Mouse (Mus musculus) c-Kit-positive CD71-positive TER-119-negative erythroid progenitor cells, embryonic 14.5 days (primary cell): ENCODE data around the gene Ecel1.
A peak's percentile ranks its signal among the peaks of the same experiment; 100 is the strongest.

ENCODE experiments used
- DNase-seq: peaks from one replicate; pipeline ENCODE4 v3.0.0-alpha.2; 2013; ENCODE audit warnings: low read depth

The Ecel1 gene

GRCm38 (mm10) chr1:87156199-87156587 lies at the start of gene Ecel1:
TSS of gene Ecel1 (minus strand) at chr1:87156521.
- DNase-seq: no peak

- no peak for DNase-seq
Observed at GRCm38 (mm10) chr1:87205502-87205901, 49.2 kb upstream of the Ecel1 start.

GRCm38 (mm10) chr1:87205038-87205437 lies 48.7 kb upstream of the Ecel1 start:
- no peak for DNase-seq

- no peak for DNase-seq
Observed at GRCm38 (mm10) chr1:87204465-87204864, 48.1 kb upstream of the Ecel1 start, which contains the start of gene Chrng. TSS of gene Chrng (plus strand) at chr1:87204657.

- no peak for DNase-seq
Observed at GRCm38 (mm10) chr1:87203779-87204178, 47.5 kb upstream of the Ecel1 start.

GRCm38 (mm10) chr1:87201848-87202247 lies 45.5 kb upstream of the Ecel1 start:
- DNase-seq: no peak

GRCm38 (mm10) chr1:87200811-87201210 lies 44.5 kb upstream of the Ecel1 start:
- DNase-seq: no peak

- DNase-seq: no peak
Observed at GRCm38 (mm10) chr1:87198119-87199065, 42.1 kb upstream of the Ecel1 start.

- no peak for DNase-seq
Observed at GRCm38 (mm10) chr1:87197296-87197695, 41.0 kb upstream of the Ecel1 start.

GRCm38 (mm10) chr1:87190429-87190828 lies 34.1 kb upstream of the Ecel1 start, which contains the start of gene Chrnd:
TSS of gene Chrnd (plus strand) at chr1:87190607.
- no peak for DNase-seq

- peak; percentile 36 for DNase-seq
Observed at GRCm38 (mm10) chr1:87187037-87187355, 30.7 kb upstream of the Ecel1 start.

- DNase-seq: no peak
Observed at GRCm38 (mm10) chr1:87186261-87187036, 30.1 kb upstream of the Ecel1 start.

GRCm38 (mm10) chr1:87185526-87185925 lies 29.2 kb upstream of the Ecel1 start:
- DNase-seq: no peak

- DNase-seq: peak; percentile 54
Observed at GRCm38 (mm10) chr1:87184751-87185139, 28.4 kb upstream of the Ecel1 start.

GRCm38 (mm10) chr1:87183998-87184750 lies 27.9 kb upstream of the Ecel1 start:
- DNase-seq: no peak

GRCm38 (mm10) chr1:87183013-87183412 lies 26.7 kb upstream of the Ecel1 start, which contains the start of gene Prss56:
TSS of gene Prss56 (plus strand) at chr1:87183313.
- no peak for DNase-seq

- no peak for DNase-seq
Observed at GRCm38 (mm10) chr1:87180896-87181295, 24.6 kb upstream of the Ecel1 start.

GRCm38 (mm10) chr1:87175852-87176292 lies 19.6 kb upstream of the Ecel1 start:
- DNase-seq: no peak

- DNase-seq: peak; percentile 35
Observed at GRCm38 (mm10) chr1:87174006-87174955, 18.0 kb upstream of the Ecel1 start.

GRCm38 (mm10) chr1:87172316-87172715 lies 16.0 kb upstream of the Ecel1 start:
- no peak for DNase-seq

GRCm38 (mm10) chr1:87171312-87171711 lies 15.0 kb upstream of the Ecel1 start:
- no peak for DNase-seq
